Mouse (Mus musculus): Measurements from ENCODE around the gene Med12.

GRCm38 (mm10) chrX:101266631-101267030 lies 7.2 kb upstream of the Med12 start:
- no peak for TF ChIP-seq EP300 (optimal IDR thresholded peaks at IDR 0.05)
- TF ChIP-seq CTCF (IDR thresholded peaks at IDR 0.05; ENCODE audit: low read depth): no peak
